Comparison of ENCODE assay signal across 24 mouse cellular contexts in the genomic region with DNA sequence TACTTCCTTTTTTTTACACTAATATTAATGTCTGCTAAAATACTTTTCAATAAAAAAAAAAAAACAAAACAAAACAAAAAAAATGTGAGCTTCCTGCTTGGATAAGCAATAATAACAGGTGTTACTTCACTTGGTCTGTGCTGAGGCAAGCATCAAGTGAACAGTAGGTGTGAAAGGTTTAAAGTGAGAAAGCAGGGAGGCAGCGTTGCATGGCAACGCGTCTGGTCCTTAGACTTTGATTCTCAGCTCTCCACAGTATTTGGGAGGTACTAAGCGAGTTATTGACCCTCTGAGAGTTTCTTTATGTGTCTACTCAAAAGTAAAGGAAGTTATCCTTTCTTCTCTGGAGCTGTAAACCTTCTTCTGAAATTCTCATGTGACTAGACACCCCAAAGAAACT.
DNase-seq lines count a peak whose midpoint lies in the region; ATAC-seq and TF ChIP-seq lines count a peak whose summit lies in the region.
"Had no signal": no experiment of that assay in that cellular context is flagged by ENCODE, and none has a peak within 500 bp of the region (broad histone marks: within the 10 kb centered on the region; RNA-seq: fewer than 3 reads in every experiment).

No protein-coding gene starts in this region.

- no peak overlapping the region for H3K27ac ChIP-seq in cerebellum, adult 2 months (ENCODE audit: insufficient read depth, low read length)
- 0 out of 2 replicates have a peak overlapping the region, but pooled peaks have one; percentile 12 for H3K27ac ChIP-seq in limb, embryonic 12.5 days
- no peak overlapping the region for H3K27ac ChIP-seq in limb, embryonic 10.5 days
- H3K27ac ChIP-seq in limb, embryonic 13.5 days = no peak overlapping the region
- H3K27ac ChIP-seq in forebrain, postnatal 0 days (ENCODE audit: low read depth, low read length) = no peak overlapping the region
- H3K27ac ChIP-seq: embryonic facial prominence, embryonic 10.5 days; embryonic facial prominence, embryonic 13.5 days; forebrain, embryonic 12.5 days; forebrain, embryonic 15.5 days; hindbrain, embryonic 10.5 days; hindbrain, embryonic 13.5 days; intestine, embryonic 15.5 days had no signal

- 52% methylated on average over 4 of the region's 4 CpGs for WGBS in cerebellum, adult 2 months
- 32% methylated on average over 4 of the region's 4 CpGs for WGBS in limb, embryonic 12.5 days
- WGBS in limb, embryonic 10.5 days = 70% methylated on average over 4 of the region's 4 CpGs
- 39% methylated on average over 4 of the region's 4 CpGs for WGBS in limb, embryonic 13.5 days
- WGBS in forebrain, postnatal 0 days = 74% methylated on average over 4 of the region's 4 CpGs

- no peak overlapping the region for H3K9ac ChIP-seq in limb, embryonic 12.5 days (replicated peaks)
- no peak overlapping the region for H3K9ac ChIP-seq in limb, embryonic 13.5 days
- H3K9ac ChIP-seq in forebrain, postnatal 0 days = no peak overlapping the region
- H3K9ac ChIP-seq: embryonic facial prominence, embryonic 13.5 days; forebrain, embryonic 12.5 days; forebrain, embryonic 15.5 days; hindbrain, embryonic 13.5 days; intestine, embryonic 15.5 days had no signal

- H3K9me3 ChIP-seq in limb, embryonic 12.5 days = no peaks in the 10 kb centered on the region
- no peaks in the 10 kb centered on the region for H3K9me3 ChIP-seq in limb, embryonic 10.5 days (replicated peaks)
- H3K9me3 ChIP-seq in limb, embryonic 13.5 days = no peaks in the 10 kb centered on the region
- no peaks in the 10 kb centered on the region for H3K9me3 ChIP-seq in forebrain, postnatal 0 days (ENCODE audit: low read length)
- H3K9me3 ChIP-seq: embryonic facial prominence, embryonic 10.5 days; embryonic facial prominence, embryonic 13.5 days; forebrain, embryonic 12.5 days; forebrain, embryonic 15.5 days; hindbrain, embryonic 10.5 days; hindbrain, embryonic 13.5 days; intestine, embryonic 15.5 days had no signal

- no peaks in the 10 kb centered on the region for H3K27me3 ChIP-seq in cerebellum, adult 2 months (ENCODE audit: control insufficient read depth, insufficient read depth, low read length)
- no peaks in the 10 kb centered on the region for H3K27me3 ChIP-seq in limb, embryonic 12.5 days
- H3K27me3 ChIP-seq in limb, embryonic 10.5 days (ENCODE audit: low read depth, poor library complexity, severe bottlenecking) = no peaks in the 10 kb centered on the region
- no peaks in the 10 kb centered on the region for H3K27me3 ChIP-seq in limb, embryonic 13.5 days
- no peaks in the 10 kb centered on the region for H3K27me3 ChIP-seq in forebrain, postnatal 0 days (ENCODE audit: insufficient read depth, low read length)
- H3K27me3 ChIP-seq: embryonic facial prominence, embryonic 13.5 days; forebrain, embryonic 12.5 days; forebrain, embryonic 15.5 days; hindbrain, embryonic 13.5 days; intestine, embryonic 15.5 days had no signal

- ATAC-seq in limb, embryonic 12.5 days (ENCODE audit: insufficient number of reproducible peaks, insufficient read depth, low FRiP score, low TSS enrichment, low read depth) = peak; percentile 75; the same call in 1 of the 2 replicates
- ATAC-seq in limb, embryonic 13.5 days (ENCODE audit: low FRiP score, low read depth) = peak; percentile 79
- ATAC-seq in forebrain, postnatal 0 days = no peak
- ATAC-seq: activated CD4-positive, CD25-positive, alpha-beta regulatory T cell, adult 4 months; forebrain, embryonic 15.5 days; hindbrain, embryonic 16.5 days; intestine, embryonic 15.5 days had no signal

- no peaks in the 10 kb centered on the region for H3K36me3 ChIP-seq in limb, embryonic 12.5 days
- no peaks in the 10 kb centered on the region for H3K36me3 ChIP-seq in limb, embryonic 10.5 days
- no peaks in the 10 kb centered on the region for H3K36me3 ChIP-seq in limb, embryonic 13.5 days
- no peaks in the 10 kb centered on the region for H3K36me3 ChIP-seq in forebrain, postnatal 0 days (ENCODE audit: insufficient read depth)
- H3K36me3 ChIP-seq: embryonic facial prominence, embryonic 13.5 days; forebrain, embryonic 12.5 days; forebrain, embryonic 15.5 days; hindbrain, embryonic 10.5 days; hindbrain, embryonic 13.5 days; intestine, embryonic 15.5 days had no signal

- TF ChIP-seq CTCF in cerebellum, adult 2 months (IDR thresholded peaks at IDR 0.05; ENCODE audit: borderline replicate concordance, insufficient read depth, low read depth, low read length) = no peak
- no peak for TF ChIP-seq CTCF in forebrain, postnatal 0 days (IDR thresholded peaks at IDR 0.05; ENCODE audit: low read depth)

- no peak for DNase-seq in cerebellum, adult 2 months
- DNase-seq in cerebellum, adult 11-12 months = no peak
- no peak for DNase-seq in limb, embryonic 10.5 days (ENCODE audit: low spot score)
- DNase-seq in forebrain, postnatal 0 days = no peak
- DNase-seq: adrenal gland, adult 8-10 months; adrenal gland, postnatal 25 days; cerebellum, adult 8-10 months; cerebellum, postnatal 10 days; cerebellum, postnatal 36 days; embryo, embryonic 11 days; gastrocnemius, postnatal 36 days had no signal

- peak overlapping the region; percentile 44 for H3K4me3 ChIP-seq in cerebellum, adult 2 months (replicated peaks; ENCODE audit: insufficient read depth, low read depth, low read length)
- no peak overlapping the region for H3K4me3 ChIP-seq in limb, embryonic 12.5 days (replicated peaks)
- no peak overlapping the region for H3K4me3 ChIP-seq in limb, embryonic 10.5 days
- no peak overlapping the region for H3K4me3 ChIP-seq in limb, embryonic 13.5 days
- H3K4me3 ChIP-seq in forebrain, postnatal 0 days (ENCODE audit: low read depth, low read length) = no peak overlapping the region
- H3K4me3 ChIP-seq: embryonic facial prominence, embryonic 10.5 days; embryonic facial prominence, embryonic 13.5 days; erythroblast, embryonic 14.5 days; forebrain, embryonic 12.5 days; forebrain, embryonic 15.5 days; hindbrain, embryonic 10.5 days; hindbrain, embryonic 13.5 days; intestine, embryonic 15.5 days had no signal

- no peak for TF ChIP-seq POLR2A in cerebellum, adult 2 months (IDR thresholded peaks at IDR 0.05; ENCODE audit: borderline replicate concordance, insufficient read depth, low read length)

- 0 out of 2 replicates have a peak overlapping the region, but pooled peaks have one; percentile 15 for H3K4me2 ChIP-seq in limb, embryonic 12.5 days
- peak overlapping the region; percentile 21 for H3K4me2 ChIP-seq in limb, embryonic 13.5 days (replicated peaks)
- H3K4me2 ChIP-seq in forebrain, postnatal 0 days (ENCODE audit: low read depth) = no peak overlapping the region
- H3K4me2 ChIP-seq: embryonic facial prominence, embryonic 13.5 days; forebrain, embryonic 12.5 days; forebrain, embryonic 15.5 days; heart, embryonic 11.5 days; hindbrain, embryonic 13.5 days; intestine, embryonic 15.5 days had no signal

- no peaks in the 10 kb centered on the region for H3K4me1 ChIP-seq in cerebellum, adult 2 months (ENCODE audit: control insufficient read depth, insufficient read depth, low read length)
- peaks cover 36% of the 10 kb centered on the region for H3K4me1 ChIP-seq in limb, embryonic 12.5 days (replicated peaks)
- H3K4me1 ChIP-seq in limb, embryonic 10.5 days = peaks cover 30% of the 10 kb centered on the region
- H3K4me1 ChIP-seq in limb, embryonic 13.5 days = peaks cover 27% of the 10 kb centered on the region
- H3K4me1 ChIP-seq in forebrain, postnatal 0 days (ENCODE audit: insufficient read depth) = no peaks in the 10 kb centered on the region
- H3K4me1 ChIP-seq: forebrain, embryonic 15.5 days had no signal
